Mouse (Mus musculus) liver, embryonic 12.5 days (tissue): ENCODE data around the gene Cnot6. TPM values are rescaled to one million over a fixed set of nuclear protein-coding genes. Genes with fewer than 3 reads are reported as not detected.
A peak's percentile ranks its signal among the peaks of the same experiment; 100 is the strongest.

Source experiments
- ATAC-seq: fragments of 200-750 bp; cut with Nextera tagmentation; 2 replicates; pipeline ENCODE4 v1.8.0; 2017; ENCODE audit warnings: moderate number of reproducible peaks, mild to moderate bottlenecking, moderate library complexity
- H3K27ac ChIP-seq: fragments of 300-500 bp; sonication (generic); 2 replicates; pipeline ENCODE4 v1.5.1; 2016; ENCODE audit warnings: mild to moderate bottlenecking
- H3K27me3 ChIP-seq: fragments of 300-500 bp; sonication (generic); replicated peaks from 2 replicates; pipeline ENCODE4 v1.6.1; 2016; ENCODE audit warnings: mild to moderate bottlenecking, moderate library complexity
- H3K36me3 ChIP-seq: fragments of 300-500 bp; sonication (generic); 2 replicates; pipeline ENCODE4 v1.6.1; 2016; ENCODE audit warnings: mild to moderate bottlenecking, moderate library complexity
- H3K4me1 ChIP-seq: fragments of 300-500 bp; sonication (generic); 2 replicates; pipeline ENCODE4 v1.6.1; 2016
- H3K4me2 ChIP-seq: fragments of 300-500 bp; sonication (generic); 2 replicates; pipeline ENCODE4 v1.6.1; 2016; ENCODE audit warnings: mild to moderate bottlenecking, moderate library complexity
- H3K4me3 ChIP-seq: fragments of 300-500 bp; sonication (generic); 2 replicates; pipeline ENCODE4 v1.5.1; 2016; ENCODE audit warnings: mild to moderate bottlenecking, moderate library complexity
- H3K9ac ChIP-seq: fragments of 300-500 bp; sonication (generic); 2 replicates; pipeline ENCODE4 v1.6.1; 2016; ENCODE audit warnings: mild to moderate bottlenecking, moderate library complexity
- H3K9me3 ChIP-seq: fragments of 300-500 bp; sonication (generic); replicated peaks from 2 replicates; pipeline ENCODE4 v1.6.1; 2016; ENCODE audit warnings: mild to moderate bottlenecking, moderate library complexity
- WGBS: fragments of 180-500 bp; shearing (Covaris S2); methylation state at CpG from one replicate; pipeline ENCODE4 v1.1.7; 2016; ENCODE audit not compliant: insufficient replicate concordance; 5-methylcytosine and 5-hydroxymethylcytosine counted together
- polyA plus RNA-seq: library from polyadenylated mRNA; unstranded; fragments of >200 nt; fragmentation: Nextera tagmentation; extraction: Ambion mirVana; gene quantifications from 2 replicates; pipeline ENCODE4 v1.2.1, GENCODE M21; 2016

Gene Cnot6
- polyA plus RNA-seq, 1 experiment from 2014 or later = 40.2 TPM

GRCm38 (mm10) chr11:49651762-49652322, 60.7 kb downstream of the Cnot6 start:
- 50% methylated on average over 10 of the region's 10 CpGs for WGBS
- H3K36me3 ChIP-seq = no peaks in the 10 kb centered on the region
- H3K4me3 ChIP-seq = peak overlapping the region; percentile 2; the same call in 1 of the 2 replicates
- peak overlapping the region; percentile 58 for H3K4me2 ChIP-seq
- H3K9ac ChIP-seq = peak overlapping the region; percentile 29
- H3K27me3 ChIP-seq = no peaks in the 10 kb centered on the region
- peaks cover 40% of the 10 kb centered on the region for H3K4me1 ChIP-seq
- peak; percentile 54 for ATAC-seq
- H3K27ac ChIP-seq = peak overlapping the region; percentile 90
- H3K9me3 ChIP-seq = no peaks in the 10 kb centered on the region

DNA sequence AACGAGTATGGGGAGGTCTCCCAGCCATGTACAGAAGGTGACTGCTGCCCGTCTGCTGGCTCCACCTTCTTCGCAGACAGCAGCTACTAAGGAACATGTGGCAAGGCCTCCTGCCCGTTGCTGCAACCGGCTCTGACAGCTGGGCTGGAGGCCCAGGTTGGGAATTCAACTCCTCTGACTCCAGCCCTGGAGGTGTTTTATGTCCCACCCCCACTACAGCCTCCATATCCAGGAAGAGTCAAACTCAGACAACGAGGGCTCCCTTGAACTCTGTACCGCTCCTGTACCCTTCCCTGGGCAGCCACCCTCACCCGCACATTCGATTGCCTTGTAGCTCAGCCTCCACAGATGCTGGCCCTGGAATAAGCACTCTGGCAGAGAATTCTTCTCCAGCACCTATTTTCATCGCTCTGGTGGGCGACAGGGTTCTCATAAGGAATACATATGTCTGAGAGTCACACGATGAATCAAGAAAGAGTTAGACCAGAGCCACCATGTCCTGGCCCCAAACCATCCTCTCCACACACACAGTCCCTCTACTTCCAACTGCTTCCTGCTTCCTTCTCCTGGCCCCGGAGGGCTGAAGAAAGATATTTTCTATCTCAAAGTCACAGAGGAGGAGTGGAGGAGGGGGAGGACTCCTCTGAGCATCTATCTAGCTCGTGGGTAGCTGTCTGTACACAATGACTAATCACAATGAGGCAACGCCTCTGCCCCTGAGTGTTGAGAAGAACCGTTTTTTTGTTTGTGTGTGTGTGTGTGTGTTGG, 61.3 kb downstream of the Cnot6 start:
- Histone ChIP-seq H3K4me3 (peak overlapping the region; percentile 10; the same call in 1 of the 2 replicates), H3K4me1 (peaks cover 40% of the 10 kb centered on the region), H3K36me3 (no peaks in the 10 kb centered on the region), H3K27me3 (no peaks in the 10 kb centered on the region), H3K4me2 (peak overlapping the region; percentile 58), H3K9me3 (no peaks in the 10 kb centered on the region), H3K27ac (peak overlapping the region; percentile 90), H3K9ac (peak overlapping the region; percentile 45)
- ATAC-seq = peak; percentile 89
- WGBS = 44% methylated on average over 16 of the region's 16 CpGs

DNA sequence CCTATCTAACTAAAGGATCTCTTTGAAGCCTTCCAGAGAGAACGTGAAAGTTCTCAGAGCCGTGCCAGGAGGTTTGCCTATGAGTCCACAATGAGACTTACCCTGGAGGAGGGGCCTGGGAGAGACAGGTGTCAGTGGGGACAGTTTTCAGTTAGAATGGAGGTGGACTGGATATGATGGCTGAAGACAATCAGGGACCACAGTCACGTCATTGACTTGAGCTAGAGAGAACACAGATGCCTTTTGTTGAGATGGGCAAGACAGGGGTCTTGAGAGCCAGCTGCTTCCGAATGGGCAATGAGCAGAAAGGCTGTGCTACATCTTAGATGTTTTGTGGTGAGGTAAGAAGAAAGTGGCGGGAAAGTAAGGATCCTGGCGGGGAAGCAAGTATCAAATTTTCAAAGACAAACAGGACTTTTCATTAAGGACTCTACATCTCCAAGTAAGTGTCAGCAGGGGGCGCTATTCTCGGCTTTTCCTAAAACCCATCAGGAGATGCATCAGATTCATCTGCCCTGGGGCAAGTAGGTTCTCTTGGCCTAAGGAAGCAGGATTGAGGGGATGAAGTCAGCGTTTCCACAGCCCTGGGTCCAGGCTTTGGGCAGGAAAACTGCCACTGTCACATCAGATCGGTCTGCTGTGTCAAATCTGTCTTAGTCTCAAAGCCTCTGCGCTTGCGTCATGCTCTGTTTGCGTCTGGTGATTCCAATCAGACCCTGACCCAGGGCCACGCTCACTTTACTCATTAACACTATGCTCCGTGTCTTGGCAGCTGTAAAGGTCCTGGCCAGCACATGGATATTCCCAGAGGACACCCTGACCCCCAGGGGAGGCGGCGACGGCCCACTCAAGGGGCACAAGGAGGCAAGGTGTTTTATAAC, 62.2 kb downstream of the Cnot6 start:
- peaks cover 40% of the 10 kb centered on the region for H3K4me1 ChIP-seq
- H3K9me3 ChIP-seq = no peaks in the 10 kb centered on the region
- H3K27ac ChIP-seq = peak overlapping the region; percentile 90
- H3K27me3 ChIP-seq = no peaks in the 10 kb centered on the region
- H3K4me2 ChIP-seq = peak overlapping the region; percentile 58
- 55% methylated on average over 18 of the region's 18 CpGs for WGBS
- no peak overlapping the region for H3K4me3 ChIP-seq
- H3K9ac ChIP-seq = peak overlapping the region; percentile 45; the same call in 1 of the 2 replicates
- ATAC-seq = 0 out of 2 replicates have a peak, but pooled peaks have one; percentile 1
- H3K36me3 ChIP-seq = no peaks in the 10 kb centered on the region

- Histone ChIP-seq H3K4me2 (no peak overlapping the region), H3K4me3 (no peak overlapping the region), H3K27ac (no peak overlapping the region), H3K9ac (no peak overlapping the region), H3K27me3 (peaks cover 5% of the 10 kb centered on the region; the same call in 1 of the 2 replicates), H3K9me3 (no peaks in the 10 kb centered on the region), H3K36me3 (no peaks in the 10 kb centered on the region), H3K4me1 (peaks cover 11% of the 10 kb centered on the region)
- 44% methylated on average over 8 of the region's 8 CpGs for WGBS
- no peak for ATAC-seq
Measured at GRCm38 (mm10) chr11:49645677-49646076, 66.8 kb downstream of the Cnot6 start.

DNA sequence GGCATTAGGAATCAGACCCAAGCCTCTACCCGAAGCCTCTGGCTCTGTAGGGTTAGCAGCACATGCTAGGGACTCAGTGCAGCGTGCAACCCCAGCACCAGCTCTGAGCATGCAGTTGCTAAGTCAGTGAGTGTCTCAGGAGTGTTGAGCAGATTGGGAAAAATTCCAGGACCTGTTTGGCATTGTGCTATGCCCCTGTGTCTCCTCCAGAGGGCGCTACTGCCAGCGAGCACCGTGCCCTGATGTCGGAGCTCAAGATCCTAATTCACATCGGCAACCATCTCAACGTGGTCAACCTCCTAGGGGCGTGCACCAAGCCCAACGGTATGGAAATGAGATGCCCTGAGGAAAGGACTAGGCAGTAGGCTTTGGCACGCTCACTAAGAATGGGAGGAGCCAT, 76.1 kb downstream of the Cnot6 start:
- Histone ChIP-seq H3K36me3 (no peaks in the 10 kb centered on the region), H3K9me3 (no peaks in the 10 kb centered on the region), H3K4me3 (no peak overlapping the region), H3K9ac (no peak overlapping the region), H3K4me1 (peaks cover 3% of the 10 kb centered on the region; the same call in 1 of the 2 replicates), H3K4me2 (0 out of 2 replicates have a peak overlapping the region, but pooled peaks have one; percentile 10), H3K27ac (no peak overlapping the region), H3K27me3 (peaks cover 64% of the 10 kb centered on the region)
- WGBS = 28% methylated on average over 11 of the region's 11 CpGs
- no peak for ATAC-seq

- Histone ChIP-seq H3K27me3 (peaks cover 62% of the 10 kb centered on the region), H3K4me3 (no peak overlapping the region), H3K36me3 (no peaks in the 10 kb centered on the region), H3K27ac (no peak overlapping the region), H3K4me1 (peaks cover 3% of the 10 kb centered on the region; the same call in 1 of the 2 replicates), H3K9me3 (no peaks in the 10 kb centered on the region), H3K4me2 (no peak overlapping the region), H3K9ac (no peak overlapping the region)
- WGBS = 64% methylated on average over 6 of the region's 6 CpGs
- ATAC-seq = no peak
Measured at GRCm38 (mm10) chr11:49635671-49636070, 76.9 kb downstream of the Cnot6 start.

GRCm38 (mm10) chr11:49634101-49634500, 78.4 kb downstream of the Cnot6 start:
- Histone ChIP-seq H3K4me1 (peaks cover 3% of the 10 kb centered on the region; the same call in 1 of the 2 replicates), H3K36me3 (no peaks in the 10 kb centered on the region), H3K9me3 (no peaks in the 10 kb centered on the region), H3K27ac (no peak overlapping the region), H3K4me3 (no peak overlapping the region), H3K27me3 (peaks cover 67% of the 10 kb centered on the region), H3K9ac (no peak overlapping the region), H3K4me2 (peak overlapping the region; percentile 33; the same call in 1 of the 2 replicates)
- WGBS = 49% methylated on average over 22 of the region's 22 CpGs
- ATAC-seq = no peak; the same call in 1 of the 2 replicates

- ATAC-seq = no peak
- H3K9me3 ChIP-seq = no peaks in the 10 kb centered on the region
- 4% methylated on average over 2 of the region's 2 CpGs for WGBS
- no peak overlapping the region for H3K4me2 ChIP-seq
- peaks cover 3% of the 10 kb centered on the region; the same call in 1 of the 2 replicates for H3K4me1 ChIP-seq
- no peak overlapping the region for H3K4me3 ChIP-seq
- no peaks in the 10 kb centered on the region for H3K36me3 ChIP-seq
- H3K27ac ChIP-seq = no peak overlapping the region
- H3K9ac ChIP-seq = no peak overlapping the region
- peaks cover 55% of the 10 kb centered on the region for H3K27me3 ChIP-seq
Measured at GRCm38 (mm10) chr11:49632256-49632655, 80.3 kb downstream of the Cnot6 start.

GRCm38 (mm10) chr11:49631154-49631553, 81.4 kb downstream of the Cnot6 start:
- no peak overlapping the region for H3K4me2 ChIP-seq
- 21% methylated on average over 3 of the region's 3 CpGs for WGBS
- no peaks in the 10 kb centered on the region for H3K36me3 ChIP-seq
- H3K4me1 ChIP-seq = peaks cover 3% of the 10 kb centered on the region; the same call in 1 of the 2 replicates
- no peak overlapping the region for H3K4me3 ChIP-seq
- no peak for ATAC-seq
- H3K9ac ChIP-seq = no peak overlapping the region
- peaks cover 44% of the 10 kb centered on the region for H3K27me3 ChIP-seq
- no peaks in the 10 kb centered on the region for H3K9me3 ChIP-seq
- H3K27ac ChIP-seq = no peak overlapping the region

DNA sequence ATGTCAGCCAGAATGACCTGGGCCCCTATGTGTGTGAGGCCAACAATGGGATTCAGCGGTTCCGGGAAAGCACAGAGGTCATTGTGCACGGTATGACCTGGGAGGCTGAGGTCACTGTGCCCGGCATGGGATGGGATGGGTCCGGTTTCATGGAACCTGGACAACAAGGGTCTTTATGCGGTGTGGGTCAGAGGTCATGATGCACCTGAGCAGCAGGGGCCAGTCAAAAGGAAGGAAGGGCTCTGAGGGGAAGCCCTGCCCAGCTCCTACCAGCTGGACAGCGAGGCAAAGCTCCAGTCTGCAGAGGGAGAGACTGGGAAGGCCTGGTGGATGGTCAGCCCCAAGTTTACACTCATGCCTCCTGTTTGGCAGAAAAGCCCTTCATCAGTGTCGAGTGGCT, 85.8 kb downstream of the Cnot6 start:
- ATAC-seq = no peak
- Histone ChIP-seq H3K4me1 (no peaks in the 10 kb centered on the region), H3K27me3 (peaks cover 12% of the 10 kb centered on the region), H3K36me3 (no peaks in the 10 kb centered on the region), H3K4me2 (no peak overlapping the region), H3K9ac (no peak overlapping the region), H3K4me3 (no peak overlapping the region), H3K9me3 (no peaks in the 10 kb centered on the region), H3K27ac (no peak overlapping the region)
- WGBS = 72% methylated on average over 8 of the region's 8 CpGs

DNA sequence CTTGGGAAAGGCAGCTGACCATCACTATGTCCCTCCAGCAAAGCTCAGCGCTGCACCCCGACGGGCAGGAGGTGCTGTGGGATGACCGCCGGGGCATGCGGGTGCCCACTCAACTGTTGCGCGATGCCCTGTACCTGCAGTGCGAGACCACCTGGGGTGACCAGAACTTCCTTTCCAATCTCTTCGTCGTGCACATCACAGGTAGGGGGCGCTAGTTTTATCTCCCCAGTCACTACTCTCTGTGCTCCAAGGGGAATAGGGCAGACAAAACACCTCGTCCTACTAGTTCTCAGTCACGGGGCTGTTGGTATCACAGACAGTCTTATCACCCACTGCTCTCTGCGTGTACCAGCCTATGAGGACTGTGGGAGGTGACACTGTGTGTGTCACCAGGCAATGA, 86.7 kb downstream of the Cnot6 start:
- Histone ChIP-seq H3K4me2 (no peak overlapping the region), H3K4me3 (no peak overlapping the region), H3K9ac (no peak overlapping the region), H3K27me3 (peaks cover 18% of the 10 kb centered on the region), H3K4me1 (no peaks in the 10 kb centered on the region), H3K27ac (no peak overlapping the region), H3K36me3 (no peaks in the 10 kb centered on the region), H3K9me3 (no peaks in the 10 kb centered on the region)
- WGBS = 57% methylated on average over 15 of the region's 15 CpGs
- no peak for ATAC-seq
